Mouse (Mus musculus) bone marrow macrophage, adult 2 months (primary cell): Measurements from ENCODE around the gene Nanog. TPM values are rescaled to one million over a fixed set of nuclear protein-coding genes. Genes with fewer than 3 reads are reported as not detected.

Experiments used
- H3K27ac ChIP-seq: 2 replicates; pipeline ENCODE4 v1.5.1; 2012; ENCODE audit warnings: low read depth, low read length; ENCODE audit not compliant: insufficient read depth
- H3K4me1 ChIP-seq: 2 replicates; pipeline ENCODE4 v1.6.1; 2012; ENCODE audit warnings: low read length; ENCODE audit not compliant: control insufficient read depth, insufficient read depth
- H3K4me3 ChIP-seq: 2 replicates; pipeline ENCODE4 v1.5.1; 2012; ENCODE audit warnings: mild to moderate bottlenecking, low read length, moderate library complexity; ENCODE audit not compliant: insufficient read depth
- CTCF ChIP-seq: IDR thresholded peaks from 2 replicates; pipeline ENCODE4 v1.5.1; 2012; ENCODE audit warnings: low read depth, mild to moderate bottlenecking, low read length, moderate library complexity
- POLR2A ChIP-seq: IDR thresholded peaks from 2 replicates; pipeline ENCODE4 v1.6.1; 2012; ENCODE audit warnings: mild to moderate bottlenecking, low read depth, low read length, borderline replicate concordance
- polyA plus RNA-seq: library from polyadenylated mRNA; stranded (reverse); fragments of >200 nt; gene quantifications from 2 replicates; pipeline ENCODE4 v1.2.4, GENCODE M21; 2012; ENCODE audit not compliant: missing spikeins, insufficient read depth, insufficient read length

The Nanog gene
- not detected in 2 replicates for polyA plus RNA-seq

- Histone ChIP-seq H3K4me1 (no peaks in the 10 kb centered on the region), H3K27ac (no peak within 1 kb of the TSS), H3K4me3 (no peak within 1 kb of the TSS)
- TF ChIP-seq POLR2A = no peak
- TF ChIP-seq CTCF = no peak
Observed at GRCm38 (mm10) chr6:122707036-122707800, at the start of gene Nanog. Gene Nanog (plus strand): TSS chr6:122707489.

DNA sequence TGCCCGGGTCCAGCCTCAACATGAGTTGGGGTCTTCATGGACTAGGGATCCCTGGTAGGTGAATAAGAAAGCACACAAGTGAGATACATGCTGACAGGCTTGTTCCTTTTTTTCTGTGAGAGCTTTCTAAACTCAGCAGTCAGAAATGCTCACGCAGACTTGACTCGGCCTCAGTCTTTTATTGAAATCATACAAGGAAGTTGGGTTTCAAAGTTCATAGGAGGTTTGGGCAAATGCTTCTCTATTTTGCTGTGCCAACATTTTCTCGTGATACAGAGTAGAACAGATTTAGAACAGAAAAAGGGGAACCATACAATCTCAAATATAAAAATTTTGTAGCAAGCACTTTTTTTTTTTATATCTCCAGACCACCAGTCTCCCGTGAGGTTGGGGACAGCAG is 49.7 kb upstream of the Nanog start:
- H3K27ac ChIP-seq = peak overlapping the region; percentile 100
- peaks cover 58% of the 10 kb centered on the region for H3K4me1 ChIP-seq
- no peak overlapping the region for H3K4me3 ChIP-seq
- TF ChIP-seq POLR2A (no peak), CTCF (no peak)

DNA sequence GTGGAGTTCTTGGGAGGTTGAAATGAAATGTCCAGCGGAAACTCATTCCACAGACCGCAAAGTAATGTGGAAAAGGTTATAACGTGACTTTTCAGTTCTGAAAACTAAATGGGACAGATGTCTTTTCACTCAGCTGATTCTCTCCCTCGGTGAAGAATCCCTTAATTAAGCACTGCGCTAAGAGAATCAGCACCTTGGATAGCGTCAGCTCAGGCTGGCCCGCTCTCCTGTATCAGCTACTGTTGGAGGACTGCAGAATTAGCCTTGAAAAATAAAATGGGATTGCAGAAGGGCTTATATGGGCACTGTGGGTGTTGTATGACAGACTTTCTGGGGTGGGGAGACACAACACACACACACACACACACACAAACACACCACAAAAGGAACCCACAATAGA is 47.7 kb upstream of the Nanog start:
- peak overlapping the region; percentile 95 for H3K27ac ChIP-seq
- H3K4me3 ChIP-seq = no peak overlapping the region
- TF ChIP-seq CTCF = no peak
- peaks cover 45% of the 10 kb centered on the region for H3K4me1 ChIP-seq

DNA sequence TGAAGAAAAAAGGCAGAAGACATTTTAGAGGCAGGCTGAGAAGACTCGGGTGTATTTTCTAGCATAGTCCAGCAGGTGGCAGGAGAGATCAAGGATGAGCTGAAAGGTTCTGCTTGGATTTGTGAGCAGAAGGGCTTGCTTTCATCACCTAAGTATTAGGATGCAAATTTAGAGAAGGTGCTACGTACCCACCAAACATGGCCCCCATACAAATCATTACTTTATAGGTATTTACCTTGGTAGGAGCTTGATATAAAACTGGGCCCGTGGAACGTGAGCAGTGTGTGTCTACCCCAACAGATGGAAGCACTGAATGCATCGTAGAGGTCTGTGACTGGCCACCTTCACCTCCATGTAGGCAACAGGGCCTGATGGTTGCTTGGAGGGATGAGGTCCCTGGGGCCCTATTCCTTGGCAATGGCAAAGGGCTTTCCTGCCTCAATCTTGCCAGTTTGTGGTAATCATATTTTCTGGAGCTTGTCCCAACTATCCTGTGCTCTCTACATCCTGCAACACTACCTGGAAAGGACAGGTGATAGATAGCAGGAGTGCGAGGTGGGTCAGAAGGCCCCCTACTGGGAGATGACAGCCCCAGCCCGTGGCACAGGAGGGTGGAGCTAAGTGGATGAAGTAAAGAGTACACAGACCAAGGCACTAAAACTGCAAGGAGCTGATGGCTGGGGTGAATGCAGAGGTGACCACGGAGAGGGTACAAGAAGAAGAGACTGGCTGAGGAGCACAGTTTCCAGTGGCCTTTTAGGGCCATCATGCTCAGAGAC is 46.5 kb upstream of the Nanog start:
- Histone ChIP-seq H3K4me1 (peaks cover 34% of the 10 kb centered on the region), H3K4me3 (no peak overlapping the region), H3K27ac (0 out of 2 replicates have a peak overlapping the region, but pooled peaks have one; percentile 26)
- TF ChIP-seq CTCF = no peak
- no peak for TF ChIP-seq POLR2A

GRCm38 (mm10) chr6:122662551-122663264 is 44.6 kb upstream of the Nanog start:
- Histone ChIP-seq H3K4me1 (peaks cover 28% of the 10 kb centered on the region), H3K27ac (no peak overlapping the region), H3K4me3 (no peak overlapping the region)
- TF ChIP-seq POLR2A = no peak
- TF ChIP-seq CTCF = no peak

GRCm38 (mm10) chr6:122663596-122664206 is 43.6 kb upstream of the Nanog start:
- Histone ChIP-seq H3K27ac (no peak overlapping the region), H3K4me1 (peaks cover 21% of the 10 kb centered on the region), H3K4me3 (no peak overlapping the region)
- TF ChIP-seq POLR2A (no peak), CTCF (no peak)

GRCm38 (mm10) chr6:122665866-122666265 is 41.4 kb upstream of the Nanog start:
- Histone ChIP-seq H3K4me3 (no peak overlapping the region), H3K27ac (no peak overlapping the region), H3K4me1 (peaks cover 9% of the 10 kb centered on the region)
- TF ChIP-seq POLR2A (no peak), CTCF (no peak)

GRCm38 (mm10) chr6:122667715-122668114 is 39.6 kb upstream of the Nanog start:
- no peak overlapping the region for H3K4me3 ChIP-seq
- peaks cover 5% of the 10 kb centered on the region for H3K4me1 ChIP-seq
- H3K27ac ChIP-seq = no peak overlapping the region
- TF ChIP-seq POLR2A (no peak), CTCF (no peak)

DNA sequence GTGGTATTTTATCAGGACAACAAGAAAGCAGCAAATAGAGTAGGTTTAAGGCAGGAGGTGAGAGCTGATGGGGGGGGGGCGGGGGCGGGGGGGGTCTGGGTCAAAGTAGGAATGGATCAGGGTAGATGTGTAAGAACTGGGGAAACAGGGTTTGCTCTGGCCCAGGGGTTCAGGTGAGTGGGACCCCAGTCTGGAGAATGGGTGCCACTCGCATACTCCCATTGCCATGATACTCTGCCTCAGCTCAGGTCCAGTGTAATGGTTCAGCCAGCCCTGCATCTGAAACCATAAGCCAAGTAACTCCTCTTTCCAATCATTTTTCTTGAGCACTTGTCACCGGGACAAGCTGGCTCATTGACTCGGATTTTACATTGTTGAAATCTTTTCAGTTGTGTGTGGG is 38.5 kb upstream of the Nanog start:
- Histone ChIP-seq H3K27ac (no peak overlapping the region), H3K4me3 (no peak overlapping the region), H3K4me1 (peaks cover 5% of the 10 kb centered on the region)
- TF ChIP-seq POLR2A = no peak
- TF ChIP-seq CTCF = no peak
